Mouse (Mus musculus) liver, embryonic 14.5 days (tissue): ENCODE results near the gene Gm5136.

Experiments used
- CTCF ChIP-seq: IDR thresholded peaks from 2 replicates; pipeline ENCODE4 v1.5.1; 2016; ENCODE audit warnings: antibody characterized with exemption, low read depth, control low read depth
- EP300 ChIP-seq: IDR thresholded peaks from 2 replicates; pipeline ENCODE4 v1.6.1; 2016; ENCODE audit warnings: antibody characterized with exemption, low read depth

DNA sequence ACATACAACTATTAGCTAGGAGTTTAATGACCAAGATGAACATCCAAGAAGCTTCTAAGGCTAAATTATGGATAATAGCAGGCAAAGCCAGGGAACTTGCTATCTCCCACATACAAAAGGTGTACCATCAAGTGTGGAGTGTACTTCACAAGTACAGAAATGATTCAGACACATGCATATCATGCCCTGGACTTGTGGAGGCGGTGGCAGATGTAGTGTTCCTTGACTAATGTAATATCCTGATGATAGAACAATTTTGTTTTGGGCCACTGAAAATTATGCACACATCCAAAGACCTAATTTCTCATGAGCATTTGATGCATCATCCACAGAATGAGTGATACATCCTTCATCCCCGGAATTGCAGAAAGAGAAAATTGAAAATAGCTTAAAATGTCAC lies 43.8 kb upstream of the Gm5136 start:
- TF ChIP-seq CTCF, result no peak
- no peak for TF ChIP-seq EP300
